Mouse (Mus musculus): ENCODE data around the gene Prpf40a. TPM values are rescaled to one million over a fixed set of nuclear protein-coding genes. Genes with fewer than 3 reads are reported as not detected.

Gene Prpf40a
- total RNA-seq, 2 experiments from 2014 or later = 80.0 to 83.8 TPM

DNA sequence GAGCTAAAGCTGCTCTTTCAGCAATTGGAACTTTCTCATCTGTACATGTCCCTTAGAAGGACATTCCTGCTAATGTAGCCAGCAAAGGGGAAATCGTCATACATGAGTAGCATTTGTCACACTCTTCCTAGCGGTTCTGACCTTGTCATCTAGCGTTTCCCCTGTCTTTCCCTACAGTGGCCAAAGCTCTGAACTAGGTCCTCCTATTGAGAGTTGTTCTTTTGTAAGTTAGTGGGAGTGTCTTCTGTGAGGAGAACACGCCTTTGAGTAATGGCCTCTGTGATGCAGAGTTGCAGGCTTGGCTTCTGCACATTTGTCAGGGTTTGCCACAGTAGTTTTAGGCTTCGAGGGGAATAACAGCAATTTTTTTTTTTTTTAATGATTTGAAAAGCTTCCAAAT, 82.5 kb downstream of the Prpf40a start:
- ATAC-seq (replicated peaks; ENCODE audit: low FRiP score, poor library complexity, severe bottlenecking) = no peak

DNA sequence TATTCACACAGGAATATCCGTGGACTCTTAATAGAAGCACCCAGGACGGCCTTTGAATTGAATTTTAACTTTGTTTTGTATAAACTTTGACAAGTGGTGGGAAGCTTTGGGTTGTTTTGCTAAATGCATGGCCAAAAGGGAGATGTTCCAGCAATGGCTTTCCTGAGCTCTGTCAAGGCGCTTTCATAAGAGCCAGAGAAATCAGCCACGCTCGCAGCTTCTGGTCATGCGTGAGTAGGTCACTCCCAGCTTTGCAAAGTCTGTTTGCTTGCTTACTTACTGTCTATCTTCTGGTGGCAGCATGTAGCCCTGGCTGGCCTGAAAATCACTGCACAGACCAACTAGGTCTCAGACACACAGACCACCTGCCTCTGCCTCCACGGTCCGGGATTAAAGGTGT, 84.6 kb downstream of the Prpf40a start:
- ATAC-seq (replicated peaks; ENCODE audit: low FRiP score, poor library complexity, severe bottlenecking) = no peak

DNA sequence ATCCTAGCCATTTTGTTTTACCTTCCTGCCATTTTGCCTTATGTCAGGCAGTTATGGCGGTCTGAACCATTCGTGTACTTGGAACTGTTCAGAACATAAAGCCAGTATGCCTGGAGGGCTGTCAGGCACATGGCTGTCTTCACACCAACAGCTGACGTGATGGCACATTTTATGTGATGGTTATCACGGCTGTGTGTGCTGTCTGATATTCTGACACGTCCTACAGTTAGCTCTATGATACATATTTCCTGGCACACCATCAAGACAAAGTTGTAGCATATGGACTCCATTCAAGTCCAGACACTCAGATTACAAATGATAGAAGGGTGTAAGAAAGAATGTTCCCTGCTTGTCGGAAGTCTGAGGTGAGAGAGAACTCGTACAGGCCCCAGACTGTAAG, 85.0 kb downstream of the Prpf40a start:
- ATAC-seq (replicated peaks; ENCODE audit: low FRiP score, poor library complexity, severe bottlenecking) = no peak

DNA sequence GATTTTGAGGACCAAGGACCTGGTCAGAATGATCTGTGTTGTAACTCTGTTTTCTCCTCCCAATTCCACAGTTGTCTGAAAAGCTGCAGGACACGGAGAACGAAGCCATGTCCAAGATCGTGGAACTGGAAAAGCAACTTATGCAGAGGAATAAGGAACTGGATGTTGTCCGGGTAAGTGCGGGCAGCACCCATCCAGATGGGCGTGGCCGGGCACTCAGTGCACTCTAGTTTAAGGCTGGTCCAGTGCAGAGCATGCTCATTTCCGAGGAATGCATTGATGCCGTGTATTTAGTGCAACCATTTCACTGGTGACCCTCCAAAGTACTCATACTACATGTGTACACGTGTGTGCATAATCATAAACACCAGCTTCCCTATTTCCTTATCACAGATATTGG, 85.7 kb downstream of the Prpf40a start:
- no peak for ATAC-seq (replicated peaks; ENCODE audit: low FRiP score, poor library complexity, severe bottlenecking)

DNA sequence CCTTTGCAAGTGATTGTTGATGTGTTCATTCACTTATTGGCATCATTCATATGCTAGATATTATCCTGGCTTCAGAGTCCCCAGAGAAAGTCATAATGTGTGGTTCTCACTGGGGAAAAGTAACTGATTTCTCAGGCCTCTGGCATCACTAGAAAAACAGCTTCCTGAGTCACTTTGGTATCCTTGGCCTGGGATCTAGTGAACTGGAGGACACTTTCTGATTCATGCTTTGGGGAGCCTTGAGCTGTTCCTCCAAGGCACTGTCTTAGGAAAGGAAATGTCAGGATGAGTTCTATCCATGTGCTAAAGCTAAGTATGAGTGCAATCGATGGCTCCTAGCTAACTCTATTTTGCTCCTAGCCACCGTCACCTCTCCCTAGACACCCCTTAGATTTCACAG, 88.2 kb downstream of the Prpf40a start:
- ATAC-seq (replicated peaks; ENCODE audit: low FRiP score, poor library complexity, severe bottlenecking) = no peak

DNA sequence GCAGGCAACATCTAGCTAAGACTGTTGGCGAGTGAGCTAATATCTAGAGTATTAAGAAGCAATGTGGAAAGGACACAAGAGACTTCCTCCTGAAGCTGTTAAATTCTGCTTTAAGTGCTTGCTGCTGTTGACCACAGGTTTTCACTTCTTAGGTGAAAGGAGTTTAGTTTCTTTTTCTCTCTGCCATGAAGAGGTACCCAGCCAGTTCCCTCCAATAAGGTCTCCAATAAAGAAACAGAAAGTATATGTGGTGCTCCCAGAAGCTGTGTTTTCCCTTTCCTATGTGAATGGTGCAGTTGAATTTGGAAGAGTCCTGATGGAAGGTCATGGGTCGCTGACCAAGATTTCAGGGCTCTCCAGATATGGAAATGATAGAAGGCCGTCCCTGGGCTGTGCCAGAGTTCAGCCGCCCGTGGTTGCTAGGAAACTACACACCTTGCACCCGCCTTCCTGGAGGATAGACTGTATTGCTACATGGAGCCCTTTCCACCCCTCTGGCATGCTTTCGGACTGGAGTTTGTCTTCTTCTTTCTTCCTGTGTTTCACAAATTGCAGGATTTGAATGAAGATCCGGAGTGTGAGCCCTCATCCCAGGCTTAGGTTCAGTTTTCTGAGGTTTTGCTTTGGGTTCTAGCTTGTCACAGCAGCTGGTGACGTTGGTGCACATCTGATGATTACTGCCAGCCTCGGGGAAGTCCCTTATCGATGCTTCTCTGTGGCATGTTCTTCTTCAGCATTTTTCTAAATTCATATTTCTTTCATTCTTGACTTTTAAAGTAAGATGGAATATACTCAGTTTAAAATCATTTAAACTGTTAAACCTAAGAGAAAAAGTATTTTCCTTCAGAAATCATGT, 89.0 kb downstream of the Prpf40a start:
- no peak for ATAC-seq (replicated peaks; ENCODE audit: low FRiP score, poor library complexity, severe bottlenecking)

DNA sequence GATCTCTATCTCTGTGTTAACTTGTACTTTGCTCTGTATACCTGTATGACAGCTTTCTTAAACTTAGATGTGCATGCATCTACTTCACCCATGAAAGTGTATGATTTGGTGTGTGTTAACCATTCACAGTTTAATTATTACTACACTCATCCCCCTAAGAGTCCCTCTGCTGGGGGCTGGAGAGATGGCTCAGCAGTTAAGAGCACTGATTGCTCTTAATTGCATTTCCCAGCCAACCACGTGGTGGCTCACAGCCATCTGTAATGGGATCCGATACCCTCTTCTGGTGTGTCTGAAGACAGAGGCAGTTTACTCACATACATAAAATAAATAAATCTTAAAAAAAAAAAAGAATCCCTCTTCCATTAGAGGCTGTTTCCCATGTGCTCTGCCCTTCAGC, 91.0 kb downstream of the Prpf40a start:
- no peak for ATAC-seq (replicated peaks; ENCODE audit: low FRiP score, poor library complexity, severe bottlenecking)

DNA sequence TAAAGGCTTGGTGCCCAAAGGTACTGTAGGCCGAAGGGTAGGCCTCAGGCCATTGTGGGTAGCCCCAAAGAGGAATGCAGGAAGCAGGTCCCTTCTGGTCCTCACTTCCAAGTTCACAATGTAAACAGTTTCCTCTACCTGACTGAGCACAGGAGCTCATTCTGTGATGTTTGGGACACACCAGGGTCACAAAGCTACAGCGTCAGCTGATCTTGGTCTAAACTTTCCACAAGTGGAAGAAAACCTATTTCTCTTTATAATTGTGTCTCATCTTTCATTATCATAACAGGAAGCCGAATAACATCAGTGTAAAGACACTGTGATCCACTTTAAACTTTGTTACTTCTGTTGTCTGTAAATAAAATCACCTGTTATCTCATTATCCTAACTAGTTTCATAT, 95.6 kb downstream of the Prpf40a start:
- ATAC-seq (replicated peaks; ENCODE audit: low FRiP score, poor library complexity, severe bottlenecking) = no peak

DNA sequence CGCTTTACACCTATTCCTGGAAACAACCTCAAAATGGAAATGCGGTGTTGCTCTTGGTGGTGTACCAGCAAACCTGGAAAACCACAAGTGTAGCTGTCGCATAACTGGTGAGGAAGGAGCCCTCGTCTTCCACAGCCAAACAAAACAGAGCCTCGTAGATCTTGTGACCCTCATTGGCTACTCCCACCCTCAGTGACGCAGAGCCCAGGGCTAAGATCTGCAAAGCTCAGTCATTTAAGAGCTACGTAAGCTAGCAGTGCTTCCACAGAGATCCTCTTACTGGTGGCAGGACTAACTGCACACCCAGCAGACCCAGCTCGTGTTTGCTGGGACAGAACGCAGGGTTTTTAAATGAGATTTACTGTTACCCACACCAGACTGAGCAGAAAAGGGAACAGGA, 96.1 kb downstream of the Prpf40a start:
- no peak for ATAC-seq (replicated peaks; ENCODE audit: low FRiP score, poor library complexity, severe bottlenecking)

DNA sequence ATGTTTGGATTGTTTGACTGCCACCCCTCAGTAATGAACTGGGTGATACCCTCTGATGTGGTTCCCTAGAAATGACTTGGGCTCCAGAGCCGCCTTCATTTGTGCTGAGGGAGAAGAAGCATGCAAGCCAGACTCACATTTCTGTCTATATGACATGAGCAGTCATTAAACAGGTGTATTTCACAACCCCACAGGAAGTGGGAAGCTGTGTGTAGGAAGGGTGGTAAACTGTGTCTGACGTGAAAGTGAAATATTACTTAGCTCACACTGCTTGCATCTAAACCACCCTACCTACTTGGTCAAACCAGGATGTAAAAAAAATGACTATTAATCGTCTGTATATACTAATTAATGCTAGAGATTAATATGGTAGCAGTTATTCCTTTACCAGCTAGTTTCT, 102.3 kb downstream of the Prpf40a start:
- no peak for ATAC-seq (replicated peaks; ENCODE audit: low FRiP score, poor library complexity, severe bottlenecking)

DNA sequence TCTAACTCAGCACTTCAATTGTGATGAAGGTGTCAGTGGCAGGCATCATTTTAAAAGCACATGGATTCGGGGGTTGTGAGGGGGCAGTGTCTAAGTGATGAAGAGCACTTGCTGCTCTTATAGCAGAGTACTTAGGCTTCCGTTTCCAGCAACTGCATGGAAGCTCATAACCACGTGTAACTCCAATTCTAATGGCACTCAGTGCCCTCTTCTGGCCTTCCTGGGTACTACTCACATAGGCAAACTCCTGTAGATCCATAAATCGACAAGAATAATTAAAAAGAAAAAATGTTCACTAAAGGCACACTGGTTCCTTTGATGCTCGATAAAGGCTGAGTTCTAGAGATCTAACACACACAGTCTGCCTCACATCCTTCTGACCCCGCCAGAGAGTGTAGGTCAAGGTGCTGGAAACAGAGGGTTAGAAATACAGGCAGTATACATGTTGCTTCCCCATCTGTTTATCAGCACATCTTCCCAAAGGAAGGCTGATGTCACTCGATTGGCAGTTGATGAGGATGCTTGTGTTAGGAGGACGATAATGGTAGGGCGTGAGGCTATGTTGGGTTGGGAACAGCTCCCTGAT, 105.4 kb downstream of the Prpf40a start:
- ATAC-seq (replicated peaks; ENCODE audit: low FRiP score, poor library complexity, severe bottlenecking) = no peak

Other genes with a start within 250 kb of the Prpf40a start
- 46.9 and 60.8 TPM in 2 replicates for gene Arl6ip6, start 442 bp upstream of the Prpf40a start, total RNA-seq (2015; ENCODE audit: low replicate concordance)
- 32.6 and 49.7 TPM in 2 replicates for gene Arl6ip6, start 442 bp upstream of the Prpf40a start, total RNA-seq (2017; ENCODE audit: low replicate concordance)